Mouse (Mus musculus) testis, postnatal 10 days (tissue): ENCODE data around the gene Pheta1.

Experiments
- DNase-seq: peaks from one replicate; pipeline ENCODE4 v3.0.0; 2021; ENCODE audit warnings: low spot score

Gene Pheta1

GRCm38 (mm10) chr5:121848743-121849142, at the start of gene Pheta1:
Gene Pheta1 (plus strand): TSS chr5:121848984.
- peak; percentile 98 for DNase-seq

- no peak for DNase-seq
These were observed 41.6 kb upstream of the Pheta1 start for GRCm38 (mm10) chr5:121807186-121807585.

GRCm38 (mm10) chr5:121808202-121808601, 40.6 kb upstream of the Pheta1 start:
- no peak for DNase-seq

GRCm38 (mm10) chr5:121809667-121810224, 39.0 kb upstream of the Pheta1 start:
- peak; percentile 61 for DNase-seq

GRCm38 (mm10) chr5:121810331-121811151, 38.2 kb upstream of the Pheta1 start:
- peak; percentile 42 for DNase-seq

GRCm38 (mm10) chr5:121811485-121811931, 37.3 kb upstream of the Pheta1 start:
- peak; percentile 30 for DNase-seq

GRCm38 (mm10) chr5:121812526-121813243, 36.1 kb upstream of the Pheta1 start:
- peak; percentile 33 for DNase-seq

GRCm38 (mm10) chr5:121813744-121814143, 35.0 kb upstream of the Pheta1 start:
- peak; percentile 38 for DNase-seq

GRCm38 (mm10) chr5:121815067-121815466, 33.7 kb upstream of the Pheta1 start:
- DNase-seq, result peak; percentile 68

GRCm38 (mm10) chr5:121815867-121816380, 32.9 kb upstream of the Pheta1 start:
- DNase-seq, result peak; percentile 38

GRCm38 (mm10) chr5:121816611-121817010, 32.2 kb upstream of the Pheta1 start:
- peak; percentile 31 for DNase-seq

GRCm38 (mm10) chr5:121817551-121817950, 31.2 kb upstream of the Pheta1 start:
- peak; percentile 38 for DNase-seq

- peak; percentile 42 for DNase-seq
These were observed 30.4 kb upstream of the Pheta1 start for GRCm38 (mm10) chr5:121818401-121818800.

GRCm38 (mm10) chr5:121818862-121819261, 29.9 kb upstream of the Pheta1 start:
- DNase-seq, result no peak

- no peak for DNase-seq
These were observed 29.2 kb upstream of the Pheta1 start for GRCm38 (mm10) chr5:121819559-121819958.

- DNase-seq, result no peak
These were observed 28.6 kb upstream of the Pheta1 start for GRCm38 (mm10) chr5:121820161-121820560.

- DNase-seq, result no peak
These were observed 28.1 kb upstream of the Pheta1 start for GRCm38 (mm10) chr5:121820657-121821056.

- DNase-seq, result no peak
These were observed 27.7 kb upstream of the Pheta1 start for GRCm38 (mm10) chr5:121821116-121821515.

- DNase-seq, result no peak
These were observed 27.2 kb upstream of the Pheta1 start for GRCm38 (mm10) chr5:121821552-121821951.

- no peak for DNase-seq
These were observed 25.8 kb upstream of the Pheta1 start for GRCm38 (mm10) chr5:121822786-121823505.

- DNase-seq, result no peak
These were observed 25.1 kb upstream of the Pheta1 start for GRCm38 (mm10) chr5:121823668-121824067.

GRCm38 (mm10) chr5:121824121-121824520, 24.7 kb upstream of the Pheta1 start:
- DNase-seq, result no peak
